Mouse (Mus musculus): ENCODE data around the gene Gpt2. TPM values are rescaled to one million over a fixed set of nuclear protein-coding genes. Genes with fewer than 3 reads are reported as not detected.

Gpt2 gene
- polyA plus RNA-seq, 1 experiment from 2014 or later = 13.9 TPM

- Histone ChIP-seq H3K4me3 (ENCODE audit: low read depth, low read length) (peak overlapping the region; percentile 78), H3K4me1 (ENCODE audit: control insufficient read depth, insufficient read depth, low read length) (no peaks in the 10 kb centered on the region), H3K36me3 (ENCODE audit: control insufficient read depth, insufficient read depth, low read length) (no peaks in the 10 kb centered on the region), H3K9ac (ENCODE audit: low read depth, low read length) (peak overlapping the region; percentile 75), H3K27ac (ENCODE audit: low read depth, low read length) (no peak overlapping the region), H3K4me2 (peak overlapping the region; percentile 100), H3K27me3 (ENCODE audit: control insufficient read depth, insufficient read depth, low read length) (no peaks in the 10 kb centered on the region), H3K9me3 (replicated peaks; ENCODE audit: control insufficient read depth, low read length) (no peaks in the 10 kb centered on the region)
- WGBS (ENCODE audit: insufficient replicate concordance) = 9% methylated on average over 44 of the region's 49 CpGs
- ATAC-seq (replicated peaks; ENCODE audit: insufficient number of reproducible peaks, low FRiP score, low TSS enrichment) = peak; percentile 20; the same call in 1 of the 2 replicates
These were observed 860 bp downstream of the Gpt2 start for GRCm38 (mm10) chr8:85492940-85493931.

DNA sequence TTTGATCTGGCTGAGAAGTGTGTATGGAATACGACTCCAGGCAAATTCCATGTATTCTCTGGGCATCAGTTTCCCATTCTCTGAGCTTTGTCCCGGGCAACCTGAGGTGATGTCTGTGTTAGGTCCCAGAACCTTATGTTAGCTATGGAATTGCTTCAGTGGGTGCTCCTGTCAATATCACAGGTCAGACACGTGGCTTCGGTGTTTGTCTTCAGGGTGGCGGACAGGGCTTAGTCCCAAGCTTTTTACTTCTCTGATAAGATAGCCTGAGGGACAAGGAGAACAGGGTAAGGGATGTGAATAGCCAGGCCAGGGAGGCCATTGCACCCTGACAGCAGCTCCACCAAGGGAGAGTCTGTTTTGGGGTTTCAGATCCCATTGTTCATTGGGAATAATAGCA is 3.7 kb downstream of the Gpt2 start:
- Histone ChIP-seq H3K27ac (ENCODE audit: low read depth, low read length) (no peak overlapping the region), H3K4me2 (no peak overlapping the region), H3K9ac (ENCODE audit: low read depth, low read length) (no peak overlapping the region), H3K27me3 (ENCODE audit: control insufficient read depth, insufficient read depth, low read length) (no peaks in the 10 kb centered on the region), H3K4me1 (ENCODE audit: control insufficient read depth, insufficient read depth, low read length) (0 out of 2 replicates have a peak, but pooled peaks cover 2% of the 10 kb centered on the region), H3K9me3 (replicated peaks; ENCODE audit: control insufficient read depth, low read length) (no peaks in the 10 kb centered on the region), H3K36me3 (ENCODE audit: control insufficient read depth, insufficient read depth, low read length) (no peaks in the 10 kb centered on the region), H3K4me3 (ENCODE audit: low read depth, low read length) (no peak overlapping the region)
- 55% methylated on average over 5 of the region's 5 CpGs for WGBS (ENCODE audit: insufficient replicate concordance)
- no peak for ATAC-seq (replicated peaks; ENCODE audit: insufficient number of reproducible peaks, low FRiP score, low TSS enrichment)

GRCm38 (mm10) chr8:85496778-85497177 is 4.4 kb downstream of the Gpt2 start:
- no peak overlapping the region for H3K4me3 ChIP-seq (ENCODE audit: low read depth, low read length)
- H3K36me3 ChIP-seq (ENCODE audit: control insufficient read depth, insufficient read depth, low read length) = no peaks in the 10 kb centered on the region
- no peak overlapping the region for H3K4me2 ChIP-seq
- no peak for ATAC-seq (replicated peaks; ENCODE audit: insufficient number of reproducible peaks, low FRiP score, low TSS enrichment)
- 0 out of 2 replicates have a peak, but pooled peaks cover 4% of the 10 kb centered on the region for H3K4me1 ChIP-seq (ENCODE audit: control insufficient read depth, insufficient read depth, low read length)
- no peaks in the 10 kb centered on the region for H3K27me3 ChIP-seq (ENCODE audit: control insufficient read depth, insufficient read depth, low read length)
- no peak overlapping the region for H3K27ac ChIP-seq (ENCODE audit: low read depth, low read length)
- no peak overlapping the region for H3K9ac ChIP-seq (ENCODE audit: low read depth, low read length)
- H3K9me3 ChIP-seq (replicated peaks; ENCODE audit: control insufficient read depth, low read length) = no peaks in the 10 kb centered on the region
- 83% methylated on average over 4 of the region's 4 CpGs for WGBS (ENCODE audit: insufficient replicate concordance)

- no peak overlapping the region for H3K4me3 ChIP-seq (ENCODE audit: low read depth, low read length)
- no peak overlapping the region for H3K27ac ChIP-seq (ENCODE audit: low read depth, low read length)
- no peaks in the 10 kb centered on the region for H3K27me3 ChIP-seq (ENCODE audit: control insufficient read depth, insufficient read depth, low read length)
- H3K9me3 ChIP-seq (replicated peaks; ENCODE audit: control insufficient read depth, low read length) = no peaks in the 10 kb centered on the region
- WGBS (ENCODE audit: insufficient replicate concordance) = 28% methylated on average over 2 of the region's 2 CpGs
- H3K4me2 ChIP-seq = no peak overlapping the region
- no peaks in the 10 kb centered on the region for H3K36me3 ChIP-seq (ENCODE audit: control insufficient read depth, insufficient read depth, low read length)
- H3K4me1 ChIP-seq (ENCODE audit: control insufficient read depth, insufficient read depth, low read length) = 0 out of 2 replicates have a peak, but pooled peaks cover 4% of the 10 kb centered on the region
- no peak overlapping the region for H3K9ac ChIP-seq (ENCODE audit: low read depth, low read length)
- ATAC-seq (replicated peaks; ENCODE audit: insufficient number of reproducible peaks, low FRiP score, low TSS enrichment) = no peak
These were observed 6.2 kb downstream of the Gpt2 start for GRCm38 (mm10) chr8:85498577-85498976.

DNA sequence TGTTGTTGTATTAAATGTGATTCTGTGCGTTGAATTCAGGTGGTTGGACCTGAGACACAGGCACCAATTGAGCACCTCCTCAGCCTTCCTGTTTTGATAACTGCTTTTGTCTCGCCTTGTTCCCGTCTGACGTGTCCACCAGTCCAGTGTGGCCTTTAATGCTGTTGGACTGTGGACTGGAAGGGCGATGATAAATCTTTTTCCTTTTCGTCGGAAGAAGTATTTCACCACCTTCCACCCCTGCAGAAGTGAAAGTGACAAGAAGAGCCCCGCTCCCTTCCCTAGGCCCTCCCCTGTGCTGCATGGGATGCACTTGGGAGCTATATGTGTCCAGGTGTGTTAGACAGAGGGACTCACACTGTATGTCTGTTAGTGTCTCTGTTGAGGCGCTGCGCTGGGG is 8.1 kb downstream of the Gpt2 start:
- H3K9ac ChIP-seq (ENCODE audit: low read depth, low read length) = no peak overlapping the region
- WGBS (ENCODE audit: insufficient replicate concordance) = 82% methylated on average over 10 of the region's 10 CpGs

GRCm38 (mm10) chr8:85500955-85501685 is 8.7 kb downstream of the Gpt2 start:
- Histone ChIP-seq H3K9ac (ENCODE audit: low read depth, low read length) (no peak overlapping the region), H3K4me2 (no peak overlapping the region), H3K9me3 (replicated peaks; ENCODE audit: control insufficient read depth, low read length) (no peaks in the 10 kb centered on the region), H3K4me3 (ENCODE audit: low read depth, low read length) (no peak overlapping the region), H3K27me3 (ENCODE audit: control insufficient read depth, insufficient read depth, low read length) (no peaks in the 10 kb centered on the region), H3K36me3 (ENCODE audit: control insufficient read depth, insufficient read depth, low read length) (peaks cover 3% of the 10 kb centered on the region; the same call in 1 of the 2 replicates), H3K4me1 (ENCODE audit: control insufficient read depth, insufficient read depth, low read length) (0 out of 2 replicates have a peak, but pooled peaks cover 4% of the 10 kb centered on the region), H3K27ac (ENCODE audit: low read depth, low read length) (no peak overlapping the region)
- WGBS (ENCODE audit: insufficient replicate concordance) = 78% methylated on average over 11 of the region's 11 CpGs
- no peak for ATAC-seq (replicated peaks; ENCODE audit: insufficient number of reproducible peaks, low FRiP score, low TSS enrichment)

More for the DNA sequence above, 8.1 kb downstream of the Gpt2 start:
- H3K27me3 ChIP-seq (ENCODE audit: control insufficient read depth, insufficient read depth, low read length) = no peaks in the 10 kb centered on the region
- H3K4me2 ChIP-seq = no peak overlapping the region
- no peak for ATAC-seq (replicated peaks; ENCODE audit: insufficient number of reproducible peaks, low FRiP score, low TSS enrichment)
- no peaks in the 10 kb centered on the region for H3K9me3 ChIP-seq (replicated peaks; ENCODE audit: control insufficient read depth, low read length)
- H3K4me3 ChIP-seq (ENCODE audit: low read depth, low read length) = no peak overlapping the region
- H3K27ac ChIP-seq (ENCODE audit: low read depth, low read length) = no peak overlapping the region
- peaks cover 3% of the 10 kb centered on the region; the same call in 1 of the 2 replicates for H3K36me3 ChIP-seq (ENCODE audit: control insufficient read depth, insufficient read depth, low read length)
- H3K4me1 ChIP-seq (ENCODE audit: control insufficient read depth, insufficient read depth, low read length) = 0 out of 2 replicates have a peak, but pooled peaks cover 4% of the 10 kb centered on the region

GRCm38 (mm10) chr8:85502381-85502780 is 10.0 kb downstream of the Gpt2 start:
- WGBS (ENCODE audit: insufficient replicate concordance) = 74% methylated on average over 2 of the region's 2 CpGs
- Histone ChIP-seq H3K4me3 (ENCODE audit: low read depth, low read length) (no peak overlapping the region), H3K4me2 (no peak overlapping the region), H3K9ac (ENCODE audit: low read depth, low read length) (no peak overlapping the region), H3K9me3 (replicated peaks; ENCODE audit: control insufficient read depth, low read length) (no peaks in the 10 kb centered on the region), H3K27me3 (ENCODE audit: control insufficient read depth, insufficient read depth, low read length) (no peaks in the 10 kb centered on the region), H3K4me1 (ENCODE audit: control insufficient read depth, insufficient read depth, low read length) (0 out of 2 replicates have a peak, but pooled peaks cover 4% of the 10 kb centered on the region), H3K27ac (ENCODE audit: low read depth, low read length) (no peak overlapping the region), H3K36me3 (ENCODE audit: control insufficient read depth, insufficient read depth, low read length) (peaks cover 3% of the 10 kb centered on the region; the same call in 1 of the 2 replicates)
- ATAC-seq (replicated peaks; ENCODE audit: insufficient number of reproducible peaks, low FRiP score, low TSS enrichment) = no peak

- no peak overlapping the region for H3K9ac ChIP-seq (ENCODE audit: low read depth, low read length)
- H3K4me1 ChIP-seq (ENCODE audit: control insufficient read depth, insufficient read depth, low read length) = 0 out of 2 replicates have a peak, but pooled peaks cover 4% of the 10 kb centered on the region
- H3K36me3 ChIP-seq (ENCODE audit: control insufficient read depth, insufficient read depth, low read length) = peaks cover 3% of the 10 kb centered on the region; the same call in 1 of the 2 replicates
- 64% methylated on average over 3 of the region's 3 CpGs for WGBS (ENCODE audit: insufficient replicate concordance)
- H3K4me3 ChIP-seq (ENCODE audit: low read depth, low read length) = no peak overlapping the region
- no peaks in the 10 kb centered on the region for H3K9me3 ChIP-seq (replicated peaks; ENCODE audit: control insufficient read depth, low read length)
- H3K27me3 ChIP-seq (ENCODE audit: control insufficient read depth, insufficient read depth, low read length) = no peaks in the 10 kb centered on the region
- no peak overlapping the region for H3K4me2 ChIP-seq
- no peak for ATAC-seq (replicated peaks; ENCODE audit: insufficient number of reproducible peaks, low FRiP score, low TSS enrichment)
- no peak overlapping the region for H3K27ac ChIP-seq (ENCODE audit: low read depth, low read length)
These were observed 10.7 kb downstream of the Gpt2 start for GRCm38 (mm10) chr8:85503065-85503464.

All from heart, embryonic 11.5 days (tissue).